Mouse (Mus musculus) C2C12 (cell line): ENCODE data around the gene Cacnb4. TPM values are rescaled to one million over a fixed set of nuclear protein-coding genes. Genes with fewer than 3 reads are reported as not detected.

ENCODE experiments used
- H3K27me3 ChIP-seq: one replicate; pipeline ENCODE4 v1.6.1; 2011; ENCODE audit not compliant: control insufficient read depth, insufficient read depth, insufficient read length
- H3K36me3 ChIP-seq: one replicate; pipeline ENCODE4 v1.6.1; 2011; ENCODE audit not compliant: control insufficient read depth, insufficient read depth
- H3K4me3 ChIP-seq: one replicate; pipeline ENCODE4 v1.5.1; 2011; ENCODE audit warnings: mild to moderate bottlenecking, control low read depth; ENCODE audit not compliant: poor library complexity, insufficient read depth, severe bottlenecking
- H3K79me2 ChIP-seq: one replicate; pipeline ENCODE4 v1.6.1; 2011; ENCODE audit not compliant: control insufficient read depth, insufficient read depth
- H3K79me3 ChIP-seq: one replicate; pipeline ENCODE4 v1.6.1; 2011; ENCODE audit warnings: low read depth, control low read depth
- H3ac ChIP-seq: one replicate; pipeline ENCODE3; 2011; ENCODE audit warnings: low read depth; ENCODE audit not compliant: control insufficient read depth, insufficient read length
- CEBPB ChIP-seq: IDR thresholded peaks from one replicate; pipeline ENCODE4 v1.6.1; 2011; ENCODE audit warnings: low read depth, mild to moderate bottlenecking, control low read depth, moderate library complexity
- CTCF ChIP-seq: IDR thresholded peaks from one replicate; pipeline ENCODE4 v1.5.1; 2011; ENCODE audit not compliant: control insufficient read depth, insufficient read depth, insufficient read length
- FOSL1 ChIP-seq: IDR thresholded peaks from one replicate; pipeline ENCODE4 v1.8.0; 2011; ENCODE audit warnings: mild to moderate bottlenecking, low read length; ENCODE audit not compliant: poor library complexity, insufficient read depth, severe bottlenecking
- MAX ChIP-seq: IDR thresholded peaks from one replicate; pipeline ENCODE4 v1.6.1; 2011; ENCODE audit warnings: mild to moderate bottlenecking, control low read depth
- MYOD1 ChIP-seq: IDR thresholded peaks from one replicate; pipeline ENCODE4 v1.6.1; 2011; ENCODE audit warnings: low read depth; ENCODE audit not compliant: control insufficient read depth, insufficient read length
- MYOG ChIP-seq: IDR thresholded peaks from one replicate; pipeline ENCODE4 v1.6.1; 2011; ENCODE audit not compliant: control insufficient read depth, insufficient read length; ENCODE audit errors: extremely low read depth
- USF1 ChIP-seq: IDR thresholded peaks from one replicate; pipeline ENCODE4 v1.6.1; 2011; ENCODE audit warnings: low read depth, mild to moderate bottlenecking, control low read depth, moderate library complexity
- polyA plus RNA-seq: library from polyadenylated mRNA; unstranded; fragments of >200 nt; fragmentation: generic; extraction: Trizol; gene quantifications from one replicate; pipeline ENCODE4 v1.2.1, GENCODE M21; 2012; ENCODE audit warnings: missing spikeins

The Cacnb4 gene
- polyA plus RNA-seq, 1 experiment: 0.01 TPM

- no peaks in the 10 kb centered on the region for H3K36me3 ChIP-seq
- TF ChIP-seq MAX (no peak), MYOD1 (no peak), CEBPB (no peak), MYOG (no peak)
These were observed 155.6 kb downstream of the Cacnb4 start for GRCm38 (mm10) chr2:52521012-52521411.

GRCm38 (mm10) chr2:52518740-52519139 is 157.9 kb downstream of the Cacnb4 start:
- H3K27me3 ChIP-seq: peaks cover 10% of the 10 kb centered on the region
- no peaks in the 10 kb centered on the region for H3K79me2 ChIP-seq
- no peak overlapping the region for H3K4me3 ChIP-seq
- TF ChIP-seq MYOG (no peak), CTCF (no peak), CEBPB (no peak), FOSL1 (no peak), MAX (no peak), USF1 (no peak)
- H3ac ChIP-seq: no peak overlapping the region
- H3K36me3 ChIP-seq: no peaks in the 10 kb centered on the region
- no peaks in the 10 kb centered on the region for H3K79me3 ChIP-seq

More at GRCm38 (mm10) chr2:52521012-52521411, 155.6 kb downstream of the Cacnb4 start:
- no peaks in the 10 kb centered on the region for H3K79me3 ChIP-seq
- H3K27me3 ChIP-seq: peaks cover 3% of the 10 kb centered on the region
- no peak overlapping the region for H3K4me3 ChIP-seq
- no peak overlapping the region for H3ac ChIP-seq
- H3K79me2 ChIP-seq: no peaks in the 10 kb centered on the region

DNA sequence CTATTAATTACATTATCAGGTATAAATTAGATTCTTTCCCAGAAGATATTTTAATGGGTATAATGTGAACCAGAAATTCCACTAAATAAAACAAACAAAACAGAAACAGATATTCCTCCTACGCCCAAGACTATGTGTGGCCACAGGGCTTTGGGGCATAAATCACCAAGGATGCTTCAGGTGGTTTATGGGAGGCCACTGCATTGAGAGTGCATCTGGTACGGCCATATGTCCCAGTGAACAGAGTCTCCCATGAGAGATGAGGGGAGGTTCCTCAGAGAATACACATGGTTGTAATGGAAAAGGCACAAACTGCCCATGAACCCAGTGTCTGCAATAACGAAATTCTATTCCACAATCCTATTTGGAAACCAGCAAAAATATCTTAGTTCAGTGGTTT is 160.1 kb downstream of the Cacnb4 start:
- Histone ChIP-seq H3K27me3 (peaks cover 22% of the 10 kb centered on the region), H3K79me3 (no peaks in the 10 kb centered on the region), H3ac (no peak overlapping the region), H3K36me3 (no peaks in the 10 kb centered on the region), H3K4me3 (no peak overlapping the region), H3K79me2 (no peaks in the 10 kb centered on the region)
- TF ChIP-seq MYOG: no peak
- TF ChIP-seq CEBPB: no peak
- no peak for TF ChIP-seq CTCF
- no peak for TF ChIP-seq MAX
- TF ChIP-seq USF1: no peak
- no peak for TF ChIP-seq FOSL1
- TF ChIP-seq MYOD1: no peak

DNA sequence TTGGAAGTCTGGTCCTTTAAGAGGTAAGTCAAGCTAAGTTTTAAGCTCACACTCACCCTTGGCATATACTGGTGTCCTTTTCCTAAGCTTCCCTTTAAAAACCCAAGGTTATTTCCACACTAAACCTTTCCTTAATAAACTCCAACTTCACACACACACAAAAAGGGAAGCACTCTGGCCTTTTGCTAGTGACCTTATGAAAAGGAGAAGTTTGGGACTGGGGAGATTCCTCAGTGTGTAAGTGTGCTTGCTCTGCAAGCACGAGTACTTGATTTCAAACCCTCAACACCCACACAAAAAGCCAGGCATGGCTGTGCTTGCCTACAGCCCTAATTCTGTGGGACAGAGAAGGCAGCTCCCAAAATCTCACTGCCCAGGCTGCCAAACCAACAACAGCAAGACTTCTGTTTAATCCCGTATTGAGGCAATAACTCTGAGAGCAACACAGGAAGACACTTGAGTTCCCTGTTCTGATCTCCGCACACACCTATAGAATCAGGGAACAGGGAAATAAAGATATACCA is 163.7 kb downstream of the Cacnb4 start:
- H3ac ChIP-seq: no peak overlapping the region
- peaks cover 26% of the 10 kb centered on the region for H3K27me3 ChIP-seq
- TF ChIP-seq FOSL1 (no peak), USF1 (no peak), MYOG (no peak), MAX (no peak), CEBPB (no peak), MYOD1 (no peak), CTCF (no peak)
- no peak overlapping the region for H3K4me3 ChIP-seq
- H3K79me3 ChIP-seq: no peaks in the 10 kb centered on the region
- H3K36me3 ChIP-seq: no peaks in the 10 kb centered on the region
- H3K79me2 ChIP-seq: no peaks in the 10 kb centered on the region

GRCm38 (mm10) chr2:52512206-52512605 is 164.4 kb downstream of the Cacnb4 start:
- Histone ChIP-seq H3K4me3 (no peak overlapping the region), H3K27me3 (peaks cover 24% of the 10 kb centered on the region)
- TF ChIP-seq MYOG (no peak), CEBPB (no peak), MYOD1 (no peak), USF1 (no peak), FOSL1 (no peak), CTCF (no peak), MAX (no peak)

DNA sequence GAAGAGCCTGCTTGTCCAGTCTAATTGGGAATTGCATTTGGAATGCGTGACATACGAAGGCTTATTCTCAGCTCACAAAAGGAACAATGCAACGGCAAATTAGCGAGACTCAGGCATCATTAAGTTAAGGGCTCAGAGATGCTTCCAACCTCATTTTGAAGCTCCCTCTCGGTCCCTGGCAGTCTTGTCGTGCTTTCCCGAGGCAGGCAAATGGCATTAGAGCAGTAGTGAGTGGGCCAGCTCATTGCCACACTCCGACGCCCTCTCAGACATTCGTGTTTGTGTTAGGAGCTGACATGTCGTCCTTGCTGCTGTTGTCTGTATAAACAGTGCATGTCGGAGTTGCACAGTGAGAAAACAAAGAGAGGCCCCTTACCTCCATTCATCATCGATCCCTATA is 164.8 kb downstream of the Cacnb4 start:
- Histone ChIP-seq H3ac (no peak overlapping the region), H3K79me2 (no peaks in the 10 kb centered on the region), H3K36me3 (no peaks in the 10 kb centered on the region), H3K27me3 (peaks cover 23% of the 10 kb centered on the region), H3K4me3 (no peak overlapping the region), H3K79me3 (no peaks in the 10 kb centered on the region)
- no peak for TF ChIP-seq FOSL1
- TF ChIP-seq MYOD1: no peak
- no peak for TF ChIP-seq MYOG
- no peak for TF ChIP-seq USF1
- no peak for TF ChIP-seq MAX
- TF ChIP-seq CTCF: no peak
- no peak for TF ChIP-seq CEBPB

More at GRCm38 (mm10) chr2:52512206-52512605, 164.4 kb downstream of the Cacnb4 start:
- Histone ChIP-seq H3K79me2 (no peaks in the 10 kb centered on the region), H3K36me3 (no peaks in the 10 kb centered on the region), H3ac (no peak overlapping the region), H3K79me3 (no peaks in the 10 kb centered on the region)
